10 mouse cellular contexts compared by ENCODE assay signal in the genomic region with DNA sequence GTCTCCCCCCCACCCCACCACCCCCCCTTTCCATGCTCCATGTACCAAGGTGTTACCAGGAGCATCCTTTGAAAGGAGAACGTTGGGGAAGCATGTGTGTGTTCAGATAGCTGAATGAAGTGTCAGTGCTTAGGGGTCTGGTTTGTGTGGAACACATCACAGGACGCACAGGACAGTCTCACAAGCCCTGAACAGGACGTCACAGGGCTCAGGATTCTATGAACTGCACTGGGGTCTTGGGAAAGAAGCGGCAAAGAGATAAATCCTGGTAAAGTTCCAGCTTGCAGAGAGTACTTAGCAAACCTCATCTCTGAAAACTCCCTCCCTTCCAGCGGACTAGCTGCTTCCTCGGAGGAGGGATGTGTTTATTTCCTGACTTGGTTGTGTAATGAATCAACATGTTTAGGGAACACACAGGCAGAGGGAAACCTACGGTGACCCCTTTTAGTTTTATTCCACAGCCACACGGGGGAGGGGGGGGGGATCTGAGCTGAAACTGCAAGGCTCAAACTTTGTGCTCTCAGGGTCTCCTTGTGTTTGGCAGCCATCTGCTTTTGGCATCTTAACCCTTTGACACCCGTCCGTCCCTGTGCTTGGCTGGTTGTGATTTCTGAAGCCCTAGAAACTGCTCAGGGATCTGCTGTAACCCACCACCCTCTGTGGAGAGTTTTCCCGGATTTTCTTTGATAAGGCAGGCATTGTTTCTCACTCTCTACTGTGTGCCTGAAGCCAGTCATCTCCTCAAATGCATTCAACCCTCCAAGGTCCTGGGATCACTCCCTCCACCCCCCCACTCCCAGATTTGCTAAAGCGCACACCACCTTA. TPM values are rescaled to one million over a fixed set of nuclear protein-coding genes. Genes with fewer than 3 reads are reported as not detected.
A peak's percentile ranks its signal among the peaks of the same experiment; 100 is the strongest.
DNase-seq lines count a peak whose midpoint lies in the region; ATAC-seq lines count a peak whose summit lies in the region.
"Had no signal": no experiment of that assay in that cellular context is flagged by ENCODE, and none has a peak within 500 bp of the region (broad histone marks: within the 10 kb centered on the region; RNA-seq: fewer than 3 reads in every experiment).

No protein-coding gene starts in this region.

- peaks cover 12% of the 10 kb centered on the region for H3K4me1 ChIP-seq in heart, embryonic 10.5 days
- H3K4me1 ChIP-seq in embryonic facial prominence, embryonic 14.5 days (ENCODE audit: control insufficient read depth, insufficient read depth, low read length), result peaks cover 13% of the 10 kb centered on the region; the same call in 1 of the 2 replicates
- H3K4me1 ChIP-seq in limb, embryonic 13.5 days, result peaks cover 14% of the 10 kb centered on the region
- H3K4me1 ChIP-seq: liver, embryonic 13.5 days had no signal

- no peaks in the 10 kb centered on the region for H3K36me3 ChIP-seq in heart, embryonic 10.5 days
- H3K36me3 ChIP-seq in embryonic facial prominence, embryonic 14.5 days (ENCODE audit: control insufficient read depth, insufficient read depth, low read length), result no peaks in the 10 kb centered on the region
- H3K36me3 ChIP-seq in limb, embryonic 13.5 days, result no peaks in the 10 kb centered on the region
- H3K36me3 ChIP-seq: liver, embryonic 13.5 days had no signal

- 0 out of 2 replicates have a peak overlapping the region, but pooled peaks have one; percentile 54 for H3K9ac ChIP-seq in embryonic facial prominence, embryonic 14.5 days (ENCODE audit: low read depth, low read length)
- no peak overlapping the region for H3K9ac ChIP-seq in limb, embryonic 13.5 days
- H3K9ac ChIP-seq: liver, embryonic 13.5 days had no signal

- H3K4me3 ChIP-seq in heart, embryonic 10.5 days, result peak overlapping the region; percentile 55; the same call in 1 of the 2 replicates
- H3K4me3 ChIP-seq in embryonic facial prominence, embryonic 14.5 days (ENCODE audit: low read depth, low read length), result peak overlapping the region; percentile 43
- peak overlapping the region; percentile 43 for H3K4me3 ChIP-seq in limb, embryonic 13.5 days

- no peak for DNase-seq in heart, embryonic 10.5 days (ENCODE audit: low spot score)
- DNase-seq in heart, postnatal 4 days, result no peak
- DNase-seq in Muller cell, postnatal 12 days (ENCODE audit: inconsistent ontology term), result peak; percentile 4
- DNase-seq in embryonic facial prominence, embryonic 14.5 days (ENCODE audit: low spot score), result peak; percentile 22
- no peak for DNase-seq in adrenal gland, postnatal 14 days
- DNase-seq in ovary, postnatal 36 days (ENCODE audit: low spot score), result no peak
- DNase-seq: liver, embryonic 13.5 days had no signal

- WGBS in heart, embryonic 10.5 days, result 6% methylated on average over 12 of the region's 12 CpGs
- 6% methylated on average over 12 of the region's 12 CpGs for WGBS in embryonic facial prominence, embryonic 14.5 days
- 5% methylated on average over 12 of the region's 12 CpGs for WGBS in limb, embryonic 13.5 days

- H3K27me3 ChIP-seq in heart, embryonic 10.5 days (ENCODE audit: insufficient read depth, poor library complexity, severe bottlenecking), result peaks cover 19% of the 10 kb centered on the region
- peaks cover 21% of the 10 kb centered on the region for H3K27me3 ChIP-seq in embryonic facial prominence, embryonic 14.5 days (replicated peaks; ENCODE audit: control insufficient read depth, insufficient read depth, low read length)
- H3K27me3 ChIP-seq in limb, embryonic 13.5 days, result peaks cover 80% of the 10 kb centered on the region

- ATAC-seq in embryonic facial prominence, embryonic 14.5 days (ENCODE audit: low read depth), result no peak
- no peak for ATAC-seq in limb, embryonic 13.5 days (ENCODE audit: low FRiP score, low read depth)
- no peak for ATAC-seq in megakaryocyte-erythroid progenitor cell, adult 5-6 weeks (replicated peaks; ENCODE audit: low FRiP score, low TSS enrichment, poor library complexity, severe bottlenecking)

- no peak overlapping the region for H3K27ac ChIP-seq in heart, embryonic 10.5 days
- no peak overlapping the region for H3K27ac ChIP-seq in embryonic facial prominence, embryonic 14.5 days (replicated peaks; ENCODE audit: low read depth, low read length)
- H3K27ac ChIP-seq in limb, embryonic 13.5 days, result no peak overlapping the region
- H3K27ac ChIP-seq: liver, embryonic 13.5 days had no signal

- H3K9me3 ChIP-seq in heart, embryonic 10.5 days, result no peaks in the 10 kb centered on the region
- no peaks in the 10 kb centered on the region for H3K9me3 ChIP-seq in embryonic facial prominence, embryonic 14.5 days (ENCODE audit: control insufficient read depth, low read length)
- H3K9me3 ChIP-seq in limb, embryonic 13.5 days, result no peaks in the 10 kb centered on the region
- H3K9me3 ChIP-seq: liver, embryonic 13.5 days had no signal

- H3K4me2 ChIP-seq in embryonic facial prominence, embryonic 14.5 days (ENCODE audit: low read depth, low read length), result peak overlapping the region; percentile 76
- peak overlapping the region; percentile 72 for H3K4me2 ChIP-seq in limb, embryonic 13.5 days (replicated peaks)

RNA-seq across cellular contexts. Expression of a gene that starts 3.3 kb away (rescaled TPM):
- polyA plus RNA-seq in heart, embryonic 10.5 days (2016; fragmentation: Nextera tagmentation; extraction: Ambion mirVana), result 0.76 and 0.87 TPM in 2 replicates
- total RNA-seq in heart, postnatal 4 days (2021), result under 1 TPM; 0.14 to 0.36 TPM
- 3.2 and 5.5 TPM in 2 replicates for polyA plus RNA-seq in embryonic facial prominence, embryonic 14.5 days (2014; fragmentation: Nextera tagmentation; extraction: Ambion mirVana)
- polyA plus RNA-seq in limb, embryonic 13.5 days (2015; fragmentation: Nextera tagmentation; extraction: Ambion mirVana), result 1.5 and 1.8 TPM in 2 replicates
- total RNA-seq in adrenal gland, postnatal 14 days (2021), result 0.30 and 1.2 TPM in 2 replicates
- total RNA-seq in megakaryocyte-erythroid progenitor cell, adult 5-6 weeks (2014; fragmentation: Nextera tagmentation), result not detected in 2 replicates
- not detected in 2 replicates for total RNA-seq in megakaryocyte-erythroid progenitor cell, adult 5-6 weeks (2017)
- polyA plus RNA-seq: C2C12 had no signal

Comparison
In these comparisons a context has a peak if more than half of its experiments do, and no peak if none do; other contexts are left out.
1. DNase-seq: peak in Muller cell, postnatal 12 days (single experiment) and embryonic facial prominence, embryonic 14.5 days (single experiment); none in heart, embryonic 10.5 days (single experiment), heart, postnatal 4 days (single experiment), adrenal gland, postnatal 14 days (single experiment) and ovary, postnatal 36 days (single experiment).
2. Peak in every context shown above with its lines, with median percentiles within 50 percentile points of each other: H3K4me3 ChIP-seq.